Mouse (Mus musculus) limb, embryonic 14.5 days (tissue): ENCODE data around the gene Jak1. TPM values are rescaled to one million over a fixed set of nuclear protein-coding genes. Genes with fewer than 3 reads are reported as not detected.

Source experiments
- ATAC-seq: fragments of 200-750 bp; cut with Nextera tagmentation; 2 replicates; pipeline ENCODE4 v1.8.0; 2017; ENCODE audit warnings: low read depth, moderate number of reproducible peaks, moderate TSS enrichment; ENCODE audit not compliant: low FRiP score
- DNase-seq: peaks from one replicate; pipeline ENCODE4 v3.0.0-alpha.2; 2015; ENCODE audit warnings: low spot score
- H3K27ac ChIP-seq: fragments of 300-500 bp; sonication (generic); replicated peaks from 2 replicates; pipeline ENCODE4 v1.5.1; 2014; ENCODE audit warnings: low read depth, mild to moderate bottlenecking, low read length, moderate library complexity, mixed read lengths
- H3K27me3 ChIP-seq: fragments of 300-500 bp; sonication (generic); 2 replicates; pipeline ENCODE4 v1.6.1; 2014; ENCODE audit warnings: low read length, mixed read lengths; ENCODE audit not compliant: control insufficient read depth, insufficient read depth
- H3K36me3 ChIP-seq: fragments of 300-500 bp; sonication (generic); 2 replicates; pipeline ENCODE4 v1.6.1; 2014; ENCODE audit warnings: mild to moderate bottlenecking, low read length, moderate library complexity, mixed read lengths; ENCODE audit not compliant: control insufficient read depth, insufficient read depth
- H3K4me1 ChIP-seq: fragments of 300-500 bp; sonication (generic); 2 replicates; pipeline ENCODE4 v1.6.1; 2014; ENCODE audit warnings: antibody characterized with exemption, low read length, mixed read lengths; ENCODE audit not compliant: control insufficient read depth, insufficient read depth
- H3K4me2 ChIP-seq: fragments of 300-500 bp; sonication (generic); replicated peaks from 2 replicates; pipeline ENCODE4 v1.6.1; 2014; ENCODE audit warnings: low read depth, mild to moderate bottlenecking, low read length, moderate library complexity; ENCODE audit not compliant: severe bottlenecking
- H3K4me3 ChIP-seq: fragments of 300-500 bp; sonication (generic); replicated peaks from 2 replicates; pipeline ENCODE4 v1.5.1; 2014; ENCODE audit warnings: low read length
- H3K9ac ChIP-seq: fragments of 300-500 bp; sonication (generic); 2 replicates; pipeline ENCODE4 v1.6.1; 2014; ENCODE audit warnings: mild to moderate bottlenecking, low read depth, low read length, moderate library complexity; ENCODE audit not compliant: severe bottlenecking
- H3K9me3 ChIP-seq: fragments of 300-500 bp; sonication (generic); 2 replicates; pipeline ENCODE4 v1.6.1; 2016; ENCODE audit warnings: low read length; ENCODE audit not compliant: control insufficient read depth
- POLR2A ChIP-seq: fragments of 200-500 bp; IDR thresholded peaks from 2 replicates; pipeline ENCODE4 v1.8.0; 2012; ENCODE audit warnings: inconsistent platforms, mild to moderate bottlenecking, moderate library complexity, borderline replicate concordance; ENCODE audit not compliant: insufficient read depth, insufficient read length; ENCODE audit errors: extremely low read depth
- WGBS: fragments of 180-500 bp; shearing (Covaris S2); extraction: QIAGEN DNeasy Blood & Tissue Kit; methylation state at CpG from one replicate; pipeline ENCODE4 v1.1.7; 2014; 5-methylcytosine and 5-hydroxymethylcytosine counted together
- polyA plus RNA-seq, 2 experiments: library from polyadenylated mRNA; depleted of rRNA in 1 of 2; stranded (reverse) in 1 of 2; unstranded in 1 of 2; fragments of >200 nt; fragmentation: Nextera tagmentation in 1 of 2; extraction: Ambion mirVana in 1 of 2; gene quantifications; 2 replicates each; pipeline versions ENCODE4 v1.2.1 to v1.2.3; 2012 to 2014

Jak1 gene
- polyA plus RNA-seq, 2 experiments: 59.7 to 105 TPM

GRCm38 (mm10) chr4:101187381-101187780 lies 77.7 kb downstream of the Jak1 start:
- DNase-seq: no peak
- TF ChIP-seq POLR2A: no peak
- H3K36me3 ChIP-seq: peaks cover 53% of the 10 kb centered on the region
- 58% methylated on average over 4 of the region's 4 CpGs for WGBS
- ATAC-seq: no peak
- H3K27me3 ChIP-seq: no peaks in the 10 kb centered on the region
- H3K4me1 ChIP-seq: no peaks in the 10 kb centered on the region
- H3K4me2 ChIP-seq: no peak overlapping the region
- no peak overlapping the region for H3K4me3 ChIP-seq
- no peak overlapping the region for H3K27ac ChIP-seq
- H3K9me3 ChIP-seq: no peaks in the 10 kb centered on the region
- H3K9ac ChIP-seq: no peak overlapping the region

DNA sequence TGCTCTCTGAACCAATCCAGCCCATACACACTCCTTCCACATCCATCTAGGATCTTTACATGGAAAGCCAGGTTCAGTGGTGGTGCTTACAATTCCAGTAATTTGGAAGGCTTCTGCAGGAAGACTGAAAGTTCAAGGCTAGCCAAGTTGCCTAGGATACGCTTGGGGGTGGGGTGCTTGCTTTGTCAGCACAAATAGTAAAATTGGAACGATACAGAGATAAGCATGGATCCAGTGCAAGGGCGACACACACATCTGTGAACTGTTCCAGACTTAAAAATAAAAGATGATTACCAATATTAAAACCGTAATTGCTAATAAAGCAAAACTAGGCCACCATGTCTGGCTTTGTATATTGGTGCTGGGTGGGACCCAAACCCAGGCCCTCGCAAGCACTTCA lies 78.5 kb downstream of the Jak1 start:
- no peak overlapping the region for H3K4me3 ChIP-seq
- H3K4me2 ChIP-seq: no peak overlapping the region
- H3K27me3 ChIP-seq: no peaks in the 10 kb centered on the region
- no peaks in the 10 kb centered on the region for H3K9me3 ChIP-seq
- H3K36me3 ChIP-seq: peaks cover 61% of the 10 kb centered on the region
- no peak for DNase-seq
- TF ChIP-seq POLR2A: no peak
- H3K27ac ChIP-seq: no peak overlapping the region
- no peak overlapping the region for H3K9ac ChIP-seq
- no peaks in the 10 kb centered on the region for H3K4me1 ChIP-seq
- WGBS: 89% methylated on average over 5 of the region's 5 CpGs
- no peak for ATAC-seq

- Histone ChIP-seq H3K4me3 (no peak overlapping the region), H3K27me3 (no peaks in the 10 kb centered on the region), H3K4me1 (no peaks in the 10 kb centered on the region), H3K27ac (no peak overlapping the region), H3K9me3 (no peaks in the 10 kb centered on the region), H3K4me2 (no peak overlapping the region), H3K9ac (no peak overlapping the region), H3K36me3 (peaks cover 63% of the 10 kb centered on the region)
- TF ChIP-seq POLR2A: no peak
- ATAC-seq (no peak), DNase-seq (no peak)
- WGBS: 49% methylated on average over 3 of the region's 3 CpGs
Observed at GRCm38 (mm10) chr4:101185216-101185615, 79.9 kb downstream of the Jak1 start.

GRCm38 (mm10) chr4:101182603-101183011 lies 82.5 kb downstream of the Jak1 start:
- Histone ChIP-seq H3K9ac (no peak overlapping the region), H3K4me1 (no peaks in the 10 kb centered on the region), H3K27me3 (no peaks in the 10 kb centered on the region), H3K9me3 (no peaks in the 10 kb centered on the region), H3K36me3 (peaks cover 58% of the 10 kb centered on the region), H3K4me2 (no peak overlapping the region), H3K27ac (no peak overlapping the region), H3K4me3 (no peak overlapping the region)
- ATAC-seq (no peak), DNase-seq (peak; percentile 20)
- TF ChIP-seq POLR2A: no peak
- whole genome bisulfite sequencing: 57% methylated on average over 8 of the region's 9 CpGs

DNA sequence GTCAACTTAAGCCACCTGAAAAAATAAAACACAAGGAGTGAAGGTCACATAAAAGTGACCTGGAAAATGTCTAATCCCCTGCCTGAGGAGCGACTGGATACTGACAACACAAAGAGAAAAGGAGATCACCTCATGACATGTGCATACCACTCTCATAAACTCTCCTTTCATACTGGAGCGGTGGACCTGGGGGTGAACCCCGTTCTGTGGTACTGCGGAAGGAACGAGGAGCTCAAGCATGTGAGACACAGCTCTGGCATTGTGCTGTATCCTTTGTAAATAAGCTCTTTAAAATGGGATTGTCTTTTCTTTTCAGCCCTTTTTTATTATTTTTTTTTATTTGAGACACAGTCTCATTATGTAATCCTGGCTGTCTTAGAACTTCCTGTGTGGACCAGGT lies 84.4 kb downstream of the Jak1 start:
- Histone ChIP-seq H3K27me3 (no peaks in the 10 kb centered on the region), H3K4me1 (no peaks in the 10 kb centered on the region), H3K36me3 (peaks cover 63% of the 10 kb centered on the region)

DNA sequence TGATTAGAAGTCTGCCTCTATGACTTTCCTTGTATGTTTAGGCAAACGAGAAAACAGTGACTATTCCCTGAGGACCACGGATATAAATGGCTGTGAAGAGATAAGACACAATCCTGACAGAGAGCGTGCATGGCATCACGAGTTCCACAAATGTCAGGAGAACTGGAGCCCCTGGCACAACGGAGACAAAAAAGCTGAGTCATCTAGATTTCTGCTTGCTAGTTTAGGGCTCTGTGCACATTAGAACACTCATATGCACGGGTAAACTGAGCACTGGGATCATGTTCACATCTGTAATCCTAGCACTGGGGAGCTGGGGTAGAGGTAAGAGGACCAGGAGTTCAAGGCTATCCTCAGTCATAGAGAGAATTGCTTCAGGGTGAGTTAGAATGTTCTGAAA lies 85.2 kb downstream of the Jak1 start:
- Histone ChIP-seq H3K9ac (no peak overlapping the region), H3K27ac (no peak overlapping the region), H3K36me3 (peaks cover 66% of the 10 kb centered on the region), H3K4me1 (no peaks in the 10 kb centered on the region), H3K27me3 (no peaks in the 10 kb centered on the region), H3K4me2 (no peak overlapping the region), H3K4me3 (no peak overlapping the region), H3K9me3 (no peaks in the 10 kb centered on the region)
- WGBS: 79% methylated on average over 6 of the region's 6 CpGs
- ATAC-seq (no peak), DNase-seq (no peak)
- TF ChIP-seq POLR2A: no peak

More for the DNA sequence above, 84.4 kb downstream of the Jak1 start:
- no peak overlapping the region for H3K4me3 ChIP-seq
- H3K9ac ChIP-seq: no peak overlapping the region
- no peak for TF ChIP-seq POLR2A
- H3K27ac ChIP-seq: no peak overlapping the region
- no peak overlapping the region for H3K4me2 ChIP-seq
- DNase-seq (no peak), ATAC-seq (no peak)
- H3K9me3 ChIP-seq: no peaks in the 10 kb centered on the region
- WGBS: 80% methylated on average over 5 of the region's 5 CpGs
